Mouse (Mus musculus) layer of hippocampus, postnatal 10 days (tissue): ENCODE measurements around the gene Kcmf1. TPM values are rescaled to one million over a fixed set of nuclear protein-coding genes. Genes with fewer than 3 reads are reported as not detected.
A peak's percentile ranks its signal among the peaks of the same experiment; 100 is the strongest.

Experiments used
- DNase-seq, 2 experiments: peaks; one replicate each; pipeline ENCODE4 v3.0.0; 2021; ENCODE audit warnings: low spot score in 2 of 2
- long read RNA-seq: library from polyadenylated mRNA; stranded (forward); transcript quantifications from one replicate; pipeline ENCODE4 v2.0.0, GENCODE M21; 2023
- total RNA-seq, 2 experiments: library from RNA; stranded (reverse); gene quantifications; 2 replicates each; pipeline ENCODE4 v1.2.3; 2021

Gene Kcmf1
- 10 to 100 TPM; 63.3 to 65.6 TPM for total RNA-seq
- long read RNA-seq, transcript Kcmf1-201 (7 exons, 3,251 nt): major isoform, 74 of 116 reads
- long read RNA-seq, partial matches to known transcripts: 36 of 116 reads
- long read RNA-seq, other reads (novel, unspliced or antisense): 5 of 116 reads

DNA sequence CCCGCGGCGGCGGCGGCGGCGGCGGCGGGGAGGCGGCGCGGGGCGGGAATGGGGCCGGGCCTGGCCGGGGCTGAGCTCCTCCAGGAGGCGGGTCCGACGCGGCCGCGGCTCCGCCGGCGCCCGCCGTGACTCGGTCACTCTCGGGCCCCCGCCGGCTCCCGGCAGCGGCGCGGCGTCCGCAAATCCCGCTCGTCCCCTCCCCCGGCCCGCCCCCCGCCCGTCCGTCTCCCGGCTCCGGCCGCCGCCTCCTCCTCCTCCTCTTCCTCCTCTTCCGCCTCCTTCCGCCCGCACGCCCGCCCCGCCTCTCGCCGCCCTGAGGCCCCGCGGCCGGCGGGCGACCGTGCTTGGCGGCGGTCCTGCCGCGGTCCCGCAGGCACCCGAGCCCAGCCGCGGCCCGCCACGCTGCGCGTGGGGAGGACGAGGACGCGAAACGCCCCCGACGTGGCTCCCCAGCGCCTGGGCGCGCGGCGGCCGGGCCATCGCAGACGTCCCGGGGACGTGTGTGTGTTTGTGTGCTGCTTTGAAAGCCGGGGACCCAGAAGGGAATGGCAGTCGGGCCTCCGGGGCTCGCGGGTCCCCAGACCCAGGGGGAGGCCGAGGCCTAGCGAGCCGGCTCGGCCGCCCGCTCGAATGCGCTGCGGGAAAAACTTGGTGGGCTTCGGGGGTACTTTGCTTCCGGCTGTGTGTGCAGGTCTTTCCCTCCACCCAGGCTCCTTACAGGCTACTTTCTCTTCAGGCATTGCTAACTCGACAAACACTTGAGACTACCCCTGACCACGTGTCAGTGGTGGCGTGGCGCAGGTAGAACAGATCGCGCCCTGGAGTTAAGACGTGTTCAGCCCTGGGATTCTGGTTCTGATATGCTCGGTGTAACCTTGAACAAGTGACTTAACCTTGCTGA is at the start of gene Kcmf1:
Gene Kcmf1 (minus strand): TSS at position 199 of the 901 bp plus-strand sequence.
- peak; percentile 61 to 78 for DNase-seq

DNA sequence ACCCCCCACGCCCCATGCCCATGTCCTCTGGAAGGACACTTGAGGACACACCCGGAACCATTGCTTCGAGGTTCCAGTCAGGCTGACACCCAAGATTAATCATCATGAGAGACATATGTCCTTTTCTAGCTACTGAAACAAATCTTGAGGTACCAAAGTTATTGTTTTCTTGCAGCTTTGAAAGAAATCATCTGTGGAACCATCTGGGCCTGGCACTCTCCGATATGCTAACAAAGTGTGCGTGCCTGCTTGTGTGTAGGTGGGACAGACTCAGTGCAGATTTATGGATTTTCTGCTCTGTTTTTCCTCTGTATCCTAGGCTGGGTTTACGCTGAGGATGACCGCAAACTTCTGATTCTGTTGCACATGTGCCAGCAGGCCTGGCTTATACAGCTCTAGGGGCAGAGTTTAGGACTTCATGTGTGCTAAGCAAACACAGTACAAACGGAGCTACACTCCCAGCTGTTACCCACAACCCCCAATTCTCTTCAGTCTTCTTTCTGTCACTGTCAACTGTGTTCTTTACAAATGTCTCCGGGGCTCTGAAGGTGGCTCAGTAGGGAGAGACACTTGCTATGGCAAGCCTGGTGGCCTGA is 49.5 kb upstream of the Kcmf1 start:
- DNase-seq: peak; percentile 24 to 60

DNA sequence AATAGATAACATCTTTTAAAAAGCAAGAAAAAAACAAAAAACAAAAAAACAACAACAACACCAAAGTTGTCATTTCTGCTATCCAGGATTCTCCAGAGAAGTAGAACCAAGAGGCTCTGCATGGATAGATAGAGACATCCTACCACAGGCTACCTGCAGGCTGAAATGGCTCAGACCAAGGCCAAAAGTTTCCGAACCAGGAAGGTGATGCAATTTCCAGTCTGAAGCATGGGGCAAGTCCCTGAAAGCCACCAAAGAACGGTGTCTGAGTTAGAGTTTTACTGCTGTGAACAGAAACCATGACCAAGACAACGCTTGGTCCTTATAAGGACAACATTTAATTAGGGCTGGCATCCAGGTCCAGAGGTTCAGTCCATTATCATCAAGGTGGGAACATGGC is 48.6 kb upstream of the Kcmf1 start:
- no peak for DNase-seq

DNA sequence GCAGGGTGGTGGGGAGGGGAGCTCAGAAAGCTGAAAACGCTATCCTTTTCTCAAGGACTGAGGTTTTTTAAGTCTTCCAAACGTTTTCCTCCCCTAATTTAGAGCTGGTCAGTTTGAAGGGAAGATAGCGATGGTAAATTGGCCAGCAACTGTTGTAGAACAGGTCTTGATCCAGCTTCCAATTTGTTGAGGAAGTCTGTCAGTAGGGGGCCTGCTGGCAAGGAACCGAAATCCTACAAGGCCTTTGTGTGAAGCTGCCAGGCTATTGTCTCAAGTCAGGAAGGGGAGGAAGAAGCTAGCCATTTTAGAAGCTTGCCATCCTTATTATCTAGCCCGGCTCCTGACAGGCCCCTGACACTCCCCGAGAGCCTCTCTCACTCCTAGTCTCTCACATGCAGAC is 48.2 kb upstream of the Kcmf1 start:
- DNase-seq: no peak

DNA sequence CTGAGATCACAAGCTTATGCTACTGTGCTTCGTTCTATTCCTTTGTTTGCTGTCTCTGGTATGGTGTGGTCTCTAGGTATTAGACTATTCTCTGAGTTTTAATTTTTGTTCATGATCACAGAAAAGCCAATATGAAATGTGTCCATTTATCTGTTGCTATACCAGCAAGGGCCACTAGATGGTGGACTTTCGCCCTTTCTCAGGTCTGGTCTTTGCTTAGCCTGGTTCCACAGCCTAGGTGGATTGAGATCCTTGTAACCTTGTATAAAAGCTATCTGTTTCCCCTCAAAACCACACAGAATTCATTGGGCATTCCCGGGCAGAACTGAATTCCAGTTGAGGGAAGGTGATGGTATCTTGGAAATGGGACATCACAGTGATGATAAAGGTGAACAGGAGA is 40.7 kb upstream of the Kcmf1 start:
- peak; percentile 79 to 81 for DNase-seq

DNA sequence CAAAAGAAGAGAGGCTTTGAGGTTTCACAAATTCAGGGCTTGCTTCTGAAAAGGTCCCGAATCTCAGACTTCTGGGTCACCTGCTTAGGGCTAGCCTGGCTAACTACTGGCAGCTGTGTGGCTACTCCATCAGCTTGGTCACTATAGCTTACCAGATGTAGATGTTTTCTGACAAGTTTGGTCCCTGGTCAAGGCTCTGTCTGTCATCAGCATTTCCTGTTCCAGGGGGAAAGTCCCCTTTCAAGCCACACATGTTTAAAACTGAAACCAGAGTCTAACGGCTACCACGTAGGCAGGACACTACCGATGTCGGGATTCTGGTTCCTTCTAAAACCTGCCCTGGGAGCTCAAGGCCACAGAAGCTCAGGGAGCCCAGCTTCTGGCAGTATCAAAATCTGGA is 38.1 kb upstream of the Kcmf1 start:
- DNase-seq: no peak

DNA sequence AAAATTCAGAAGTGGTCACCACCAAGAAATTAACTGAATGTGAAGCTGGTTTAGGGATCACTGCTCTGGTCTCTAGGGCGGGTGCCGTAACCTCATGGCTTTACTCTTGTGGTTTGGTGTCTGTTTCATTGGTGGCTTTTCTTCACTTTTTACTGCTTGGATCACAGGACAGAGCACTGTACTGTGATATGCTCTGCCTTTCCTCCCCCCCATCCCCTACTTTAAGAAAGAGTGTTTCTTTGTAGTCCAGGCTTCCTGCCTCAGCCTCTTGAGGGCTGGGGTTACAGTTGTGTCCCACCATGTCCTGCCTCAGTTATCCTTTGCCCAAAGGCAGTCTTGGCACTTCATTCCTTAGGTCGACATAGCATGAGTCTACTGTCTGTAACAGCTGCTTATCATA is 37.7 kb upstream of the Kcmf1 start:
- no peak for DNase-seq

DNA sequence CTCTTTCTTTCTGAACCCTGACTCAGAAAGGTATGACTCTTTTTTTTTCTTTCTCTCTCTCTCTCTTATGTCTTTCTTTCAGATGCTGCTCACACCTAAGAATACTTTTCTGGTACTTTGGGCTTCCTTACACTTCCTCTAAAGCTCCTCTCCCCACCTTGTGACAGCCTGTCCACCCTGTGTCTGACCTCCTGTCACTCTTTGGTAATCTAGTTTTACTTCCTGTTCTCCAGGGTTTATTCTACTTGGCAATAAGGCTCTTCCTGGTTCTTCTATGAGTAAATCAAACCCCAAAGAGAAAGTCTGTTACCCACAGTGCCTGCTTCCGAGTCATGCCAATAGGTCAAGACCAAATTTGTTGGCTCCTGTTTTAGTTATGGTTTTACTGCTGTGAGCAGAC is 33.2 kb upstream of the Kcmf1 start:
- no peak for DNase-seq

DNA sequence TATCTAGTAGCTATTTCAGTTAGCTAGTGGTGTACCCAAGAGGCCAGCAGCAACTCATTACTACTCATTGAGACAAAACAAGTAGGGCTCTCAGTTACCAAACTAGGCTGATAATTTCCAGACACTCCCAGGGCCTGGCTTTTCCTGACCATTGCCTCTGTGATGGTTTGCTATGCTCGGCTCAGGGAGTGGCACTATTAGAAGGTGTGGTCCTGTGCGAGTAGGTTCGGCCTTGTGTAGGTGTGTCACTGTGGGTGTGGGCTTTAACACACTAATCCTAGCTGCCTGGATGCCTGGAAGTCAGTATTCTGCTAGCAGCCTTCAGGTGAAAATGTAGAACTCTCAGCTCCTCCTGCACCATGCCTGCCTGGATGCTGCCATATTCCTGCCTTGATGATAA is 31.8 kb upstream of the Kcmf1 start:
- DNase-seq: no peak

DNA sequence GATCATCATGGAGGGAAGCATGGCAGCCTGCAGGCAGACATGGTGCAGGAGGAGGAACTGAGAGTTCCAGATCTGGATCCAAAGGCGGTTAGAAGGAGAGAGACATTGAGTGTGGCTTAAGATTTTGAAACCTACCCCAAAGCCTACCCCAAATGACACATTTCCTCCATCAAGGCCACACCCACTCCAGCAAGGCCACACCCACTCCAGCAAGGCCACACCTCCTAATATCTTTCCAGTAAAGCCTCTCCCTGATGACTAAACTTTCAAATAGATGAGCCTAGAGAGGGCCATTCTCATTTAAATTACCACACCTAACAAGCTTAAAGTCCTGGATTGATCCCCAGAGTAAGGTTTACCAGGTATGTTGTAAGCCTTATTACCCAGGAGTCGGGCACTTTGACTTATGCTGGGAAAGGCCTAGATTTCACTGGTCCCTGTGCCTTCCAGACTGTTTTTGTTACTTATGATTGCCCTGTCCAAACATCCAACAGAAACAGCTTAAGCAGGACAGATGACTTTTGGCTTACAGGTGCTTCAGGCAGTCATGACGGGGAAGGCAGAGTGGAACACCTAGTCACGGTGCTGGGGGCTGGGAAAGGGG is 30.1 kb upstream of the Kcmf1 start:
- no peak for DNase-seq

DNA sequence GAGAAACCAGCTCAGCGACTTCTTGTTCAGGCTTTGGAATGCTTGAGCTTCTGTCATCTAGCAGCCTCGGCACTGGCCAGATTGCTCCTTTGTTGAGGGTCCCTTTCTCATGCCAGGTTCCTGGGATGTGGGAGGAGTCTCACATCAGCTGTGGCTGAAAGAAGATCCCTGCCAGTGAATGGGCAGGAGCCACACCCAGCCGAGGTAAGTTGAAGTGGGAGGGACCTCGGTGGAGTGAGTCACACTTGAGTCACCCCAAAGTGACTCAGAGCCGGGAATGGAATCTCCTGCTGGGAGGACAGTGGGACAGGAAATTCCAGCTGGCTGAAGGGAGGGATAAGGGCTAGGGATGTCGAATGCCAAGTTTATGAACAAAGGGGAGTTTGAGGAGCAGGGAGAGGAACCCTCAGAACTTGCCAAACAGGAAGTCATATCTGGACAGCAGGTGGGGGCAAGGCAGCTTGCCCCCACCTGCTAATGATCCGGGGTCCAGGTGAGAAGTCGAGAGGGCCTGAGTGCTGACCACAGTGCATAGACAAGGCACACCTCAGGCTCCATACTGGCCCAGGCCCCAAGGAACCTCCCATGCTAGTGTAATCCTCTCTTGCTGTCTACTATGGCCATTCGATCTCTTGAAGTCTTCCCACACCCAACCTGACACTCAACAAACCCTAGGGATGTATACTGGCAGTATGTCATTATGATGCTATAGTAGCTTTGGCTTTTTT is 27.1 kb upstream of the Kcmf1 start:
- no peak for DNase-seq

DNA sequence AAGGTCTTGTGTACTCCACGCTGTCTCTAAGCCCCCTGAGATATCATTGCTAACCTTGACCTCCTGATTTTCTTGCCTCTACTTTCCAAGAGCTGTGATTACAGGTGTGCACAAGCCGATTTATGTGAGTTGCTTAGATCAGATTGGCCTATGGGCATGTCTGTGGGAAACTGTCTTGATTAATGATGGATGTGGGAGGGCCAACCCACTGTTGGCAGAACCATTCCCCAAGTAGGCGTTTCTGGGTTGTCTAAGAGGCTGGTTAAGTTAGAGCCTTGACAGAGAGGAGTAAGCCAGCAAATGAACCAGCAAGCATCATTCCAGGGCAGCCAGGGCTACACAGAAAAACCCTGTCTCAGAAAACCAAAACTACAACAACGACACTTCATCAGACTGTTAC is 26.3 kb upstream of the Kcmf1 start:
- no peak for DNase-seq

DNA sequence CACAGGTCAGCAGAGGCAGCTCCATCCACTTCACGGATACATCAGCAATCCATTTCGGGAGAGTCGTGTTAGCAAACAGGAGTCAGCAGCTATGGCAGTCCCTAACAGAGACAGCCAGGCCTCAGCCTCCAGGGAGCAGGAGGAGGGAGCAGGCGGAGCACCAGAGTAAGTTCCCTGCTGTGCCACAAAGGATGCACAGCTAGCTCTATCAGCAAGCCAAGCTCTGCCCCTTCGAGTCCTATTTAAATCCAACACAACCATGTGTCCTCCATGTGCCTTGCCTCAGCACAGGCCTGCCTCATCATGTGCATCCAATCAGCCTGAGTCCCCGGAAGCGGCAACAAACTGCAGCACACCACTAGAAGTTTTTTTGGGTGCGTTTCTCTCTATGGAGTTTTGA is 23.6 kb upstream of the Kcmf1 start:
- no peak for DNase-seq

DNA sequence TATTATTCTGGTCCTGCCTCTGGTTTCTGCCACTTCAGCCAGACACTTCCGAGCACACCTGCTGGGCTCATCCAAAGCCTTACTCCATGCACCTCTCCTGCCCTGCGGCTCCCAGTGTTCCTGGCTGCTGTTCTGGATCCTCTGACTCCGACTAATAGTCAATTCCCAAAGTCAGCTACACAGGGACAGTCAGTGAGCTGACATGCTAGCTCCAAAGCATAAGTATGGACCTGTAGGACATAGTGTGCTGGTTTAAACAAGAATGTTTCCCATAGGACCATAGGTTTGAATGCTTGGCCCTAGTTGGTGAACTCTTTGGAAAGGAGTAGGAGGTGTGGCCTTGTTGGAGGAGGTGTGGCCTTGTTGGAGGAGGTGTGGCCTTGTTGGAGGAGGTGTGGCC is 21.3 kb upstream of the Kcmf1 start:
- no peak for DNase-seq

DNA sequence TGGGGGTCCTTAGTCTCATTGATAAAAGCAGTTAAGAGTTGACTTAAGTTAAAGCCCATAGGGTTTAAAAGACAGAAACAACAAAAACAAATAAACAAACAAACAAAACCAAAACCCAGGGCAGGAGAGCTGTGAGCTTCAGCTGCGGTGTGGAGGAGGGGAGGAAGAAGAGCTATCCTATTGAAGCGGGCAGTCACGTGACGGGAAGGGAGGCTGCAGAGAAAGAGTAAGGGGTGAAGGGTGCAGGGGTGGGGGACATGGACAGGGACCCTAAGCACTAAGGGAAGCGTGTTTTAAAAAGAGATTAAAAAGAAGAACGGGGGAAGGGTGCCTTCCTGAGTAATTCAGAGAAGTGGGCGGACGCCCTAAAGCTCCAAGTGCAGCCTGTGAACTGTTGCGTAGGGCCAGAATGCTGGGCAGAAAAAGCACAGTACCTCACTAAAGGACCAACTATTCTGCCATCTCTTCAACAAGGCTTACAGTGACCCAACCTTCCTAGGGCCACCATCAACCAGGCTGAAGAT is 18.8 kb upstream of the Kcmf1 start:
- DNase-seq: no peak

DNA sequence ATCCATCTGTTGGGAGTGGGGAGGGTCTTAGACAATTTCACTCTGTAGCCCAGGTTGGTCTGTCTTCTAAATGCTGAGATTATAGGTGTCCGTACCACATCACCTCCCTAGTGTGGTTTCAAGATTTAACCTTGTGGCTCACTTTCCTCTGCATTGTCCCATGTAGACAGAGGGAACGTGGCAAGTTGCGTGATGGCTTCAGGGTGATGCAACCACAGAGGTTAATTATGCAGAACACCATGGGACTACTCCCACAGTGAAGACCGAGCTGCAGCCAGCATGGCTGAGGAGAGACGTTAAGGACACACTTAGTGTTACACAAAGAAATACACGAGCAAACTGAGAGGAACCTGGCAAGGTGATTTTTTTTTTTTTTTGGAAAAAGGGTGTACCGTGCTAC is 16.6 kb upstream of the Kcmf1 start:
- DNase-seq: no peak

DNA sequence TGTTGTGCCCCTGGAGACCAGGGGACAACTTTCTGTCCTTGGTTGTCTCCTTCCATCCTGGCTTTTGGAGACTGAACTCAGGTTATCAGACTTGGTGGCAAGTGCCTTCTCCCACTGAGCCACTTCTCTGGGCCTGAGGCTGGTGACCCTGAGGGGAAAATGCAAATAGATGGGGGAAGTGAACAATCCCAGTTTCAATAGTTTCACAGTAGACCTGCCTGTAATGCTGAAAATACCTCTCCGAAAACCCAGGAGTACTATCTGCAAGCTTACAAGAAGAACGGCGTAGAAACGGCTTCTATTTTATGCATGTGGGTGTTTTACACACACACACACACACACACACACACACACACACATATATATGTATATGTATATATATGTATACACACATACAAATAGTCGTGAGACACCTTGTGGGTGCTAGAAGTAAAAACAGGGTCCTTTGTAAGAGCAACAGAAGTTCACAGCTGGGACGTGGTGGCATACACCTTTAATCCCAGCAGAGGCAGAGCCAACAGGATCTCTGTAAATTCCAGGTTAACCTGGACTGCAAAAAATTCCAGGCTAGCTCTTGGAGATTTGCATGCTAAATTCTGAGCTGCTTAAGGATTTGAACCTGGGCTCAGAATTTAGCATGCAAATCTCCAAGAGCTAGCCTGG is 14.4 kb upstream of the Kcmf1 start:
- no peak for DNase-seq

DNA sequence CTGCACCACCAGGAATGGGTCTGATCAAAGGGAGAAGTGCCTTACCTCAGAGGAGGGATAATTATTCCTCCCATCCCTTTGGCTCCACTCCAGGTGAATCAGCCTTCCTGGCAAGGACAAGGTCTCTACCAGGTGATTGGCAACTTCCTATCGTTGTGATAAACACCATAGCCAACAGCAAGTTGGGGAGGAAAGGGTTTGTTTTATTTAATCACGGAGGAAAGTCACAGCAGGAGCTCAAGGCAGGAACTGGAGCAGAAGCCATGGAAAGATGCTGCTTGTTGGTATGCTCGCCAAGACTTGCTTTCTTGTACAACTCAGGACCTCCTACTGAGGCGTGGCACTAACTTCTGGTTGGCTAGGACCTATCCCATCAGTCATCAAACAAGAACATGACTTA is 11.5 kb upstream of the Kcmf1 start:
- DNase-seq: no peak

DNA sequence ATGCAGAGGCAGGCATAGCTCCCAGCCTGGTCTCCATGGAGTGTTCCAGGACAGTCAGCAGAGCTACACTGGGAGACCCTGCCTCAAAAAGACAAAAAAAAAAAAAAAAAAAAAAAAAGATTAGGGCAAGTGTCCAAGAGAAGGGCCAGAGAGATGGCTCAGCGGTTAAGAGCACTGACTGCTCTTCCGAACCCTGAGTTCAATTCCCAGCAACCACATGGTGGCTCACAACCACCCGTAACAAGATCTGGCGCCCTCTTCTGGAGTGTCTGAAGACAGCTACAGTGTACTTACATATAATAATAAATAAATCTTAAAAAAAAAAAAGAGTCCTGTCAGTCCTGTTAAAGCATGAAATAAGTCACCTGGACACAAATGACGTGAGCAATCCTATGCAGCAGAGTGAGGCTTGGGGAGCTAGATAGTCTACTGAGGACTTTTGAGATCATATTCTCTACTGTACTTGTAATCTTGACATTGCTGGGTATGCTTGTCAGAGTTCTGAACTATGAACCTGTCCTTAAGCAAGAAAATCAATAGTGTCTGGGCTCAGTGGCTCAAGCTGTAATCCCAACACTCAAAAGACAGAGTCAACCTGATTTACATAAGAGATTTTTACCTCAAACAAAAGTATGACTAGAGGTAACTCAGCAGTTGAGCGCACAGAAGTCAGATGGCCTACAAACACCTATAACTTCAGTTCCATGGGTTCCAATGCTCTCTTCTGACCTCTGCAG is 2.6 kb upstream of the Kcmf1 start:
- DNase-seq: no peak

DNA sequence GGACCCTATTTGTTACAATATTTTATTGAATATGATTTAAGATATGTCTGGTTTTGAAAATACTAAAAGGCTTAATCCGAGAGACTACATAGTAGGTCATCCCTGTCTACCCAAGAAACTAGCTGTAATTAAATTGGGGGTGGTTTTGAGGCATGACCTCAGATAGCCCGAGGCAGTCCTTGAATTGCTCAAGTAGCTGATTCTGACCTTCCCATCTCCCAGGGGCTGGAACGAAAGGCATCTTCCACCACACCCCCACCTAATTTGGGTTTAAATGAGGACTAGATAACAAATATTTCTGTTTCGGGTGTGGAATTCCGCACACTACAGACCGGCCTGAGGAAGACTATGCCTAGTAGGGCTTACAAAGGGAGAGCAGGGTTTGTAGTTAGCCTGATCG is 1.2 kb upstream of the Kcmf1 start:
- no peak for DNase-seq
